Mouse (Mus musculus) cerebellum, adult 18-20 months (tissue): ENCODE measurements around the gene Gimap4.
"Not testable (repeated sequence)": the region's sequence is repeated elsewhere in the genome, so short reads cannot be mapped to it uniquely, and the experiment has no call there.

ENCODE experiments used
- DNase-seq, 2 experiments: peaks; one replicate each; pipeline ENCODE4 v3.0.0; 2021

Gene Gimap4

DNA sequence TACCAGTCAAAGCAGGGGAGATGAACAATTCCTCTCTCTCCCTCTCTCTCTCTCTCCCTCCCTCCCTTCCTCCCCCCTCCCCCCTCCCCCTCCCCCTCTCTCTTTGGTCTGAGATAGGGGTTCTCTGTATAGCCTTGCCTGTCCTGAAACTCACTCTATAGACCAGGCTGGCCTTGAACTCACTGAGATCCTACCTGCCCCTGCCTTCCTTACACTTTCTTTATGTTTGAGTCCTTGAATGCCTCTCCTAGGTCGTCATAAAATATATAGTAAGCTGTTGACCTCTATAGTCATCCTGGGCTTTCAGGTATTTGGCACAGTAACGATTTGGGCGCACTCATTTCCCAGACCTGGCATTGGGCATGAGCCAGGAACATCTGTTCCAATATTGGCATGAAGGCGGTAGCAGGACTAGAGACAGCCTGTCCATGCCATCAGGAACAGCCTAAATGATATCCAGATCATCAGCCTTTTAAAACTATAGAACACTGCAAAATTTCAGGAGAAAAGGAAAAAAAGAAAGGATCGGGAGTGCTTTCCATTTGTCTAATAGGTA lies 7.4 kb upstream of the Gimap4 start:
- no peak for DNase-seq

DNA sequence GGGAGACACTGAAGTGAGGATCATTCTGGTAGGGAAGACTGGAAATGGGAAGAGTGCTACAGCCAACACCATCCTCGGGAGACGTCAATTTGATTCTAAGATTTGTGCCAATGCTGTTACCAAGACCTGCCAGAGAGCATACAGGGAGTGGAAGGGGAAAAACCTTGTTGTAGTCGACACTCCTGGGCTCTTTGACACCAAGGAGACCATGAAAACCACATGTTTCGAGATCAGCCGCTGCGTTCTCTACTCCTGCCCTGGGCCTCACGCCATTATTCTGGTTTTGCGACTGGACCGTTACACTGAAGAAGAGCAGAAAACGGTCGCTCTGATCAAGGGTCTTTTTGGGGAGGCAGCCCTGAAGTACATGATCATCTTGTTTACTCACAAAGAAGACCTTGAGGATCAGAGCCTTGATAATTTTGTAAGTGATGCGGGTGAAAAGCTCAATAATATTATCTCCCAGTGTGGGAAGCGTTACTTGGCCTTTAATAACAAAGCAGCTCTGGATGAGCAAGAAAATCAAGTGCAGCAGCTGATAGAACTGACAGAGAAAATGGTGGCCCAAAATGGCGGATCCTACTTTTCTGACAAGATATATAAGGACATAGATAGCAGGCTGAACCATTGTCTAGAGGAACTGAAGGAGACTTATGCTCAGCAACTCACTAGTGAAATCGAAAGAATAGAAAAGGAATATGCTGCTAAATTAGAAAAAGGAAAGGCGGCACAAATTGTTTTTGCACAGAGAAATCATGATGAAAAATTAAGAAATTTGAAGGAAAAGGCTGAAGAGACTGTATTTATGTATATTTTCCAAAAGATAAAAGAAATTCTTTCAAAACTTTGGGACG lies 6.6 kb upstream of the Gimap4 start:
- DNase-seq = no peak

DNA sequence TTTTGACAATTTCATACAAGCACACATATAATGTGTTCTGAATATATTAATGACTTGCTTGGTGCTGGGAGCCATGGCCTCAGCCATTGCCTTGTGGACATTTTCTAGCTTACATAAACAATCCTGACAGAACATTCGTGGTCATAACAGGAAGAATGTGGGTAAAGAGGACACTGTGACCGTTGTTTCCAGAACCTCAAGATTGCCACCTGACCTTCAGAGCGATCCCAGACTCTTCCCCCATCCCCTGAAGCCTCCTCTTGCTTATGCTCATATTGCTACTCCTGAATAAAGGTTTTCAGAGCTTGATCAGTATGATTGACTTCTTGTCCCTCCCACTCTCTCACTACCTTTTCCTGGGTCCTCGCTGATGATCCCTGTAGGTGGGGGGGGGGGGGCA lies 6.0 kb upstream of the Gimap4 start:
- DNase-seq = no peak

DNA sequence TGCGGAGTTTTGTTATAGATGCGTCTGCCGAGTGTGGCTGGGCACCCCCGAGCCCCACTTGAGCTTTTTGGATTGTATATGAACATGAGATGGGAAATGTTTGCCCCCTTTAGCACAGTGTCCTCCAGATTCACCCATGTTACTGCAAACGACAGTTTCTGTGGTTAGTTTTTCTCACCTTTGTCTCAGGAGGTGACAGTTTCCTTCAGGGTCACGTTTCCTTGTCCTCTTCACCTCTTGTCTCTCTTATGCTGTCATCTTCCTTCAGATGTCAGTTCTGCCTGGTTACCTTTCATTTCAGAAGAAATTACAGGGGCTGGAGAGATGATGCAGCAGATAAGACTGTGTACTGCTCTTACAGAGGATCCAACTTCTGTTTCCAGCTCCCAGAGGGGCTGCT lies 4.6 kb upstream of the Gimap4 start:
- DNase-seq = no peak

DNA sequence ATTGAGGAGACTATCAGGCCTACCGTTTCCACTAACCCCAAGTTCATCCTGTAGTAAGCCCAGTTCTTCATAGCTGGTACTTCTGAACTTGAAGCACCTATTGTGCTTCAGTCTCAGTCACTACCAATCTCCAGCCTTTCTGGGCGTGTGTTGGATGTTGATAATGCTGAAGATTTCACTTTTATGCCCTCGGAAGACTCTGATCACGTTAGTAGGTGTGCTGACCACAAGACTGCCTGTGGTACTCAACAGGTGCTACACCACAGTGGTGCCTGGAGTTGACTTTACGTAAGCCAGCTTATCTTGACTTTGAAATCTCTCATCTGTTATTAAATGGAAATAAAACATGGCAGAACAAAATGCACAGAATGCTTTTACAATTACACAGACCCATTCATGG lies 3.9 kb upstream of the Gimap4 start:
- DNase-seq = no peak

DNA sequence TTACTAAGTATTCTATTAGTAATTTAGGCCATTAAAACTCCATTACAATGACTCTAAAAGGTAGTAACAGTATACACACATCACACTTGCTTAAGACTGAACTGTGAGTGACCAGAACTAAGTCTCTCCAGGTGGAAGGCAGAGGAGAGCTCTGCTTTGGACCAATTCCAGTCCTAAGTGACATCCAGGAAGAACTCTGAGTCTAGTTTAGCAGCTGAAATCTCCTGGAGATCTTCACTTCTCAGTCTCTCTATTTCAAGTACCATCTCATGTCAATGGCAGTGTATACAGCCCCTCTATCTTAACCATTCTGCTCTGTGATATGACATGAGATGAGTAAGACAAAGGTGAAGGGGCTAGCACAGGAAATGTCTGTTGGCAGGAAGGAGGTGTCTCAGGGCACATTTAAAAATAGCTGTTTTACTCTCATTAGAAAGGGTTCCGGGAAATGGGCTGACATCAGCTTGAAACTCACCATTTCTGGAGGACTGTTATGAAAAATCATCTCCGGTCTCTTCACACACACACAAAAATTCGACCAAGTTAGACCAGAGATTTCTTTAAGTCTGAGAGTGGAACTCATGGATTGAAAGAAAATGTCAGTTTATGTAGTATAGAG lies 2.8 kb upstream of the Gimap4 start:
- no peak for DNase-seq

DNA sequence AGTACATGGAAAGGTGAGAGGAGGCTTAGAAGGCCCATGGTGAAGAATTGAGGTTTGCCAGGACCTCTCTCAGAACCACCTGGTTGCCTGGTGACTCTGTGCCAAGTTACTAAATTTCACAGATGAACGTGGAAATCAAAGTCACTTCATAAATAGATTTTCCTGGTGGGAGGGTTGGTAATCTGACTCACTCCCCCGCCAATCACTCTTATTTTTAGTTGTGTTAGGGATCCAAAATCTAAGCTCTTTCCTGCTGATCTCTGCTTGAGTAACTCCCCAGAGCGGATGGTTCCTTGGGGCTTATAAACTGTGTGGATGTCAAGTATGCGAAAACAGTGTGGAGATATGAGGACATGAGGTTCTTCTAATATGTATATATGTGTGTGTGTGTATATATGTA lies 2.1 kb upstream of the Gimap4 start:
- no peak for DNase-seq

DNA sequence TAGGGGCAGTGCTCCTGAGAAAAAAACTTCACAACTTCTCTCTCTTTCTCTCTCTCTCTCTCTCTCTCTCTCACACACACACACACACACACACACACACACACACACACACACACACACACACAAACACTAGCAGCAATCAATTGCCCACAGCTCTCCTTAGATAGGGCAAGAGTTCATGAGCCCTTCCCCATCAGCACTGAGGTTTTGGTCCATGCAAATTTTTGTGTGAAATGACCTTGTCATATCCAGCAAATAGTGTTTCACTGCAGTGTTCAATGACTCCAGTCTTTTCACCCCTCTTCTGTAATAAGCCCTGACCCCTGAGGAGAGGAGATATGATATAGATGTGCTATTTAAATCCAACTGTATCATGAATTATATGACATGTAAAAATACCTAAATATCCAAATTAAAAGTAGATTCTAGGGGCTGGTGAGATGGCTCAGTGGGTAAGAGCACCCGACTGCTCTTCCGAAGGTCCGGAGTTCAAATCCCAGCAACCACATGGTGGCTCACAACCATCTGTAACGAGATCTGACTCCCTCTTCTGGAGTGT lies 1.0 kb upstream of the Gimap4 start:
- DNase-seq = not testable (repeated sequence)

DNA sequence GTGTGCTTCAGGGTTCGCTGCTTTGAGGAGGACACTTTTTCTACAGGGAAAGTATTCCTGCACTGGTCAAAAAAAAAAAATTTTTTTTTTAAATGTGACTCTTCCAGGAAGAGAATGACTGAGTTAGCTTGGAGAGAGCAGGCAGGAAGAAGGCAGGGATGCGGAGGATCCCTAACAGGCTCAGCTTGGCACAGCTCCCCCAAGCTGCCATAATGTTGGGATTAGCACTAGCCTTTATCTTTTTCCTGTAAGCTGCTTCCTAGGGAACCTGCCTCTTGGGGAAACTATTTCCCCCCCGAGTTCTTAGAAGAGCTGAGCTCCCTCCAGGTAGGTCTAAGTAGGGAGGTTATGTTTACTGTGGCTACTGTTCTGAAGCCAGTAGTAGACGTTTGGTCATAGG lies 457 bp downstream of the Gimap4 start:
- DNase-seq = no peak

DNA sequence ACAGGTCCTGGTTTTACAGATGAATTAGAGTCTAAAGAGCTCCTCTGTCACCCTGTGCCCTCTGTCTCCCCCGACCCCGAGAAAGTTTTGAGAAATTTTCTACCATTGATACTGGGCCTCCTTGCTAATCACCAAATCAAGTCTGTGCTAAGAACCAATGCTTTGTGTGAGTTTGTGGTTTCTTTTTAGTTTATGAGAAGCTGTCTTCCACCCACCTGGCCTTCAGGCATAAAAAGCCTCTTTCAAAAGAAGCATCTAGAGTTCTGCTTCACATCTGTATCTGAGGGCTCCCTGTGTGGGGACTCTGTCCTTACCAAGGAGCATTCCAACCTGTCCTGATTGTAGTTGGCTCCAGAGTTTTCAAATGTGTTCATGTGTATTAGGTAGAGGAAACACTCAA lies 902 bp downstream of the Gimap4 start:
- DNase-seq = no peak

DNA sequence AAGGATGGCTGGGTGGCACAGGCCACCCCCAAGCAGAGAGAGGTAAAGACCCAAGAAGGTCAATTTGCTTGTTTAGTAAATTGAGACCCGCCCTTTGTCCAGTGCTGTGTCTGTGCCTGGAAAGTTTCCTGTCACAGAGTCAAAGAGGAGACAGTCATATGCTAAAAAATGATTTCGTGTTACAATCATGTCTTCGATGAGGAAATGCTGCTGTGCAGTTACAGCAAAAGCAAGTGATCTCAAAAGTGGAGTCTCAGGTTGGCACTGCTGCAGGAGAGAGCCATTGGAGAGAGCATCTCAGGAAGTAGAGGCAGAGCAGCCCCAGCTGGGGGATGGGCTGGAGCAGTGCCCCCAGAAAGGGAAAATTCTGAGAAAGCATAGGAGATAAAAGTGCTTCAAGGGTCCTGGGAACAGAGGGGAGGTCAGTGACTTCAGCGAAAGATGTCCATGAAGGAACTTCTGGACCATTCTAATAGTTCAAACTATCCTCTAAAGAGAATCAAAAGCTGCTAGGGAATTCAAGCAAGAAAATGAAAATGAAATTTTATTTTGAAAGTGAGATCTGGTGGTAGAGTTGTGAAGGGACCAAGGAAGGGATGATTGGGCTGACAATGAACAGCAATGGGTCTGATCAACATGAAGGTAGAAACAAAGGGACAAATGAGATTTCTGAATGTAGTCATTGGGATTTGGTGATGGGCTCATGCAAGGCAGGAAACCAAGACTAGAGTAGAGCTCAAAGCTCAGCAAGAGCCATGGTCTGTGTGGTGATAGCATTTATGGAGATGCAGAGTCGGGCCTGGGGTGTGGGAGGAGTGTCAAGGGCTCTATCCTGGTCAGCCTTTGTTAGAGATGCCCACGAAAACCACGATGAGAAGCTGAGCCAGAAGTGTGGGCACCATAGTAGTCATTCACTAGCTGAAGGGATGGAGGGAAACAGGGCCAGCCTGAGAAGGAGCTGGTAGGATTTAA lies 1.6 kb downstream of the Gimap4 start:
- DNase-seq = no peak

DNA sequence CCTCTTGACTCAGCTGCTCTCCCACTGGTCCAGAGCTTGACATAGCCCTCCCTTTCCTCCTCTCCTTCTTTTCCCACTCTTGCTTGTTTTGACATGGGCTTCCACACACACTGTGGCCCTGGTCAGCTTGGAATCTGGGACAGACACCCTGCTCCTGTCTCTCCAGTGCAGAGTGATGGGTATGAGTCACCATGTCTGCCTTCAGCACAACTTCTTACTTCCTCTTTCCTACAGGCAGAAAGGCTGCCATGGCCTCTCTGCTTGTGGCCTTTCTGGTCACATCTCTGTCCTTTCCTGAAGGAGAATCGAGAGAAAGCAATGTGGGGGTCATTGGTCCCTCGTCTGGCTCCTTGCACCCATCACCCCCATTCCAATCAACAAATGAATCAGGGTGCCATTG lies 2.7 kb downstream of the Gimap4 start:
- no peak for DNase-seq

DNA sequence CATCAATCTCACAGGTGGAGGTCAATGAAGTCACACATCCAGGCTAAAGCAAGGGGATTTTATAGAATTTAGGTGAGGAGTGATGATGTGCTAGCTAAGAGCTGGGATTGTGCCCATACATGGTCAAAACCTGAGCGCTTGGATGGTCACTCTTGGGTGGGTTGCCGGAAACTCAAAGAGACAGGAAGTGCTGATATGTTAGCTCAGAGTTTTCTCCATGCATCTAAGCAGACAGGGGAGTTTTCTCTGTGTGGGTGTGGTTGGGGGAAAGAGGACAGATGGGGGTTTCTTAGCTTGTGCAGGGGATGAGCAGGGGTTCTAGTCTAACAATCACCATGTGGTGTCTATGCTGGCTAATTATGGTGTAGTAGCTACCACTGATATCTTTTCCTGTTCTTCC lies 5.0 kb downstream of the Gimap4 start:
- DNase-seq = no peak

DNA sequence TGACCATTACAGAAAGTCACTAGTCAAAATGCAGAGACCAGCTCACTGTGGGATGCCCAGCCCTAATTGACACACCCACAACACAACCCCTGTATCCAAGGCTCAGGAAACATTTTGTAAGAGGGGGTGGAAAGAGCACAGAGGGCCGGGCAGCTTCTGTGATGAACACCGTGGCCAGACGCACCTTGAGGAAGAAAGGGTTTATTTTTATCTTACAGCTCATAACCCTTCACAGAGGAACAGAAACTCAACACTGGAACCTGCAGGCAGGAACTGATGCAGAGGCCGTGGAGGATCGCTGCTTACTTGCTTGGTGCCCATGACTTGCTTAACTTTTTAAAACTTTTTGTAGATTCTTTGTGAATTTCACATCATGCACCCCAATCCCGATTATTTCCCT lies 8.6 kb downstream of the Gimap4 start:
- DNase-seq = no peak

DNA sequence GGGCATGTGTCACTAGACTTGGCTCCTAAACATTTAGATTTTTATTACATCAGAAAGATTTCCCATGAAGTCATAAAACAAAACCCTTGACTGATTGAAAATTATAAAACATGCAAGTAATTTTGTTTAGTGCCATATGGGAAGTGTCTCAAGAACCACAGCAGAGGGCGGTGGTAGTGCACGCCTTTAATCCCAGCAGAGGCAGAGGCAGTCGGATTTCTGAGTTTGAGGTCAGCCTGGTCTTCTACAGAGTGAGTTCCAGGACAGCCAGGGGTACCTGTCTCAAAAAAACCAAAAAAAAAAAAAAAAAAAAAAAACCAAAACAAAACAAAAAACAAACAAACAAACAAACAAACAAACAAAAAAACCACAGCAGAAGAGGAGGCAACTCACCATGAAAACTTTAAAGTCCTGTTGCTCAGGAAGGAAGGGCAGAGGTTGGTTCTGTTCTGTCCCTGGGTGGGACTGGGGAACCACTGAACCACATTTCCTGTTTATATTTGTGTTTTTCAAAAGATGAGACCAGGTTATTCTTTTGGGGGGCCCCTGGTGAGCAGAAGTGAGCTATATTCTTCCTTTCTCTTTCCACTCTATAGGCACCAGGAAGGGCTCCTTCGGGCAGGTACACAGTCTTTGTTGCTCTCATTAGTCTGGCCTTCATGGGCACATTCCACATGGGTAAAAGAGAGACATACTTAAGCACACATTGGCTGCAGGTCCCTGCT lies 12.6 kb downstream of the Gimap4 start:
- no peak for DNase-seq

DNA sequence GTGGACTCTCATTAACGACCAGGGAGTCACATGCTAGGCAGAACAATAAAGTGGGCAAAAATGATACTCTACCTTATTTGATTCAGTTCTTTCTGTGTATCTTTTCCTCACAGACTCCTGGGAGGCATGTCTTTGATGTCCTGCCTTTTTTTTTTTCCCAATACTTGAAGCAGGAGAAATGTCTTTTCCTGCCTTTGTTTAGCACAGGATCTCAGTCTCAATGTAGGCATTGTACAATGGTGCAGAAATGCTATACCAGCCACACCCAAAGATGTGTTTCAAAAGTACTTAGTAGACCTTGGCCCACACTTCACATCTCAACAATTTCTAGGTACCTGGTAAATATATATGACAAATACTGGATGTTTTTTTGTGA lies 13.2 kb downstream of the Gimap4 start:
- DNase-seq = no peak

DNA sequence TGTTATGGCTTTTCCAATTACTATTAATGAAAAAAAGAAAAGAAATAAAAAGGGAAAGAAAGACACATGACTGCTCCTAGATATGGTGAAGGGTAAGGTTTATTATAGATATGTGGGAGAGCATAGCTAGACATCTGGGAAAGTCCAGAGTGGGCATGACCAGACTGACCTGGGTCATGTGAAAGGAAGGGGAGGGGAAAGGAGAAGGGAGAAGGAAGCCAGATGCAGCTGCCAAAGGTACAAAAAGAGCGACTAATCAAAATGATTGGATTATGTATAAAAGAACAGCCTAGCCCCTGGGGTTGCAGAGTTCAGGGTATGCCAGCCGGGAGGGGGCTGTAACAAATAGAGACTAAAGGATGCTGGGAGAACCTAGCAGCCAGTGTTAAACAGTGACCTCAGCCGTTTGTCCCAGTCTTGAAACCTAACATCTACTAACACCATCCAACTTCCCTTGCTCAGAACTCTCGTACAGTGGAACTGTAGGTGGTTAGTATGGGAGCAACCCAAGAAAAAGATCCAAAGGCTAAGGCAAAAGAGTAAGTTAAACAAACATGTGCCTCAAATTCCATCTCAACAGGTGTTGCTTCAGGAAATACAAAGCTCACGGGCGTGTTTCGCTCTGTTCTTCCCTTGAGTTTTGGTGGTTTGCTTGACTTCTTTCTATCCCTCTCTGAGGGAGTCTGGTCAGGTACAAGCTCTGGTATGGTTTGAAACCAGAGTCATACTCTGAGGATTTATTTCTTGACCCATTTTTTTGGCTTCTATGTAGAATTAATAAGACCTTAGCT lies 13.9 kb downstream of the Gimap4 start:
- no peak for DNase-seq

DNA sequence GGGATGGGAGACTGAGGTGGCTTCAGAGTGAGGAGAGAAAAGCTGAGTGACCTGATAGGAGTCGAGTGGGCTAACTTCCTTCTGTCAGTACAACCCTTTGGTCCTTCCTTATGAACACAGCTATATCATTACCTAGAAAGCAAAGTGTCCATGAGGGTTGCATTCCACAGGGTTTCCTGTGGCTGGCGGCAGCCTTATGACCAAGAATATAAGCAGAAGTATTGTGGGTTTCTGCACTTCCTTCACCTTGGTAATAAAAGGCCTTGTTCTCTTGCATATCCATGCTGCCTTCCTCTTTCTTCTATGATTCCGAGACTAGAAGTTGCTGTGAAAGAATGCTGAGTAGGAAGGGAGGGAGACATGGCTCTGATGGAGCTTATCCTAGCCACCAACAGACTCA lies 14.5 kb downstream of the Gimap4 start:
- DNase-seq = no peak

DNA sequence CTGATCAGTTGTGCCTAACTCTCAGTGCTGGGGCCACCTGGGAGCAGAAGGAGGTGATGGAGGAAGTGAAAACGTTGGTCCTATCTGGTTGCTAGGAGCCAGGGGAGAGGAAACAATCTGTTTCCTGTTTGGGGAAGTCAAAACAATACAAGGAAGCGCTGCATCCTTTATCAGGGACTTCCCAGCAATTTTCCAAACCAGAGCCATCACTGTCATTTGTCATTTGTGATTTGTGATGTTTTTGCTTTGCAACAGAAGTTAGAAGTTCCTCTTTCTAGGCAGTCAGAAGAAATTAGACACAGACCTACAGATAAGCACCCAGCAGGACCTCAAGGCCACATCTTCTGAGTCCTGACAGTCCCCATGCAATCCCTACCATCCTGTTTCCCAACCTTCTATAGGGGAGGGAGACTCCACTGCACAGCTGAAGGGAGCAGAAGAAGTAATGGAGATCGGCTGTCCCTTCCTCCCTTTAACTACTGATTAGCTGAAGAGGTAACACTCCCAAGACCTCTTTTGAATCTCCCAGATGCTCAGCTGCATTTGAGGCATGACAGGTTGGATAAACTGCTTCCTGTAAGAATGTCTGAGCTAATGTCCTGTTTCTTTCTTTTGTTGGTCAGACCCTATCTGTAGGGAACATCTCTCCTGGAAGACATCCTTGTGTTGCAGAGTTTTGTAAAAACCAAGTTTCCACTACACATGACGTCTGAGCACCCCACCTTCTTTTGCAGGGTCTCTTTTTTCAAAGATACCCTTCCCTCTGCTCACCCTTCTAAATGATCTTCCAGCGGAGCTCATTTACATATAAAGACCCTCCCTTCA lies 16.1 kb downstream of the Gimap4 start:
- DNase-seq = no peak

DNA sequence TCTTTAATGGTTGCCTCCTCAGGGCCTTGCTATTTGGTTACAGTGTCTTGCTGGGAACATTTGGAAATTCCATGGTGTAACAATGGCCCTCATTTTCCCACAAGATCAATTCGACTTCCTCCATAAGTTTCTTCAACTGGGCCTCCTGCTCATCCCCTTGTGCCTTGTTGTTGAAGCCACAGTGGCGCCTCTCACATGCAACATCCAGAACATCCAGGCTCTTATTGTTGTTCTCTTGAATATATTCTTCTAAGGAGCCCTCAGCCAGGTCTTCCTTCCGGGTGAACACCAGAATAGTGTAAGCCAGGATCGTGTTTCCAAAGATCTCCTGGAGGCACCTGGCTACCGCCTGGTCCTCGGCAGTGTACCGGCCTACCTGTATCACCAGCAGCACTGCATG lies 17.8 kb downstream of the Gimap4 start:
- no peak for DNase-seq

DNA sequence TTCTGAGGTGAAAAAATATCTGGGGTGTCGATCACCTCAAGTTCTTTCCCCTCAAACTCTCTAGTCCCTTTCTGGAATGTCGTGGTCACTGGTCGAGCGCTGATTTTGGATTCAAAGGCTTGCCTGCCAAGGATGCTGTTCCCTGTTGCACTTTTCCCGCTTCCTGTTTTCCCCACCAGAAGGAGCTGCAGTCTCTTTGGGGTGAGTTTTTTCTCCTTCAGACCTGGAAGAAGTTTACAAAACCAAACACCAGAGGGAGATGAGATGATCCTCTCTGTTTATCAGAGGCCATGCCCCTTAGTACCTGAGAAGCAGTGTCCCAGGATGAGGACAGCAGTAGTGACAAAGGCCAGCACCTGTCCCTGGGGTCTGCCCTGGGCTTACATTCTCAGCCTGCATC lies 18.3 kb downstream of the Gimap4 start:
- no peak for DNase-seq
